Mouse (Mus musculus) embryonic facial prominence, embryonic 10.5 days (tissue): ENCODE data around the gene Ctsm. TPM values are rescaled to one million over a fixed set of nuclear protein-coding genes. Genes with fewer than 3 reads are reported as not detected.
"Not testable (repeated sequence)": the region's sequence is repeated elsewhere in the genome, so short reads cannot be mapped to it uniquely, and the experiment has no call there.

Source experiments
- DNase-seq: peaks from one replicate; pipeline ENCODE4 v3.0.0-alpha.2; 2017; ENCODE audit warnings: low spot score
- H3K27ac ChIP-seq: fragments of 300-500 bp; sonication (generic); replicated peaks from 2 replicates; pipeline ENCODE4 v1.5.1; 2016; ENCODE audit warnings: mild to moderate bottlenecking
- H3K27me3 ChIP-seq: fragments of 300-500 bp; sonication (generic); replicated peaks from 2 replicates; pipeline ENCODE4 v1.6.1; 2016; ENCODE audit warnings: low read depth, mild to moderate bottlenecking; ENCODE audit not compliant: poor library complexity, severe bottlenecking
- H3K36me3 ChIP-seq: fragments of 300-500 bp; sonication (generic); replicated peaks from 2 replicates; pipeline ENCODE4 v1.6.1; 2016; ENCODE audit warnings: mild to moderate bottlenecking, moderate library complexity
- H3K4me1 ChIP-seq: fragments of 300-500 bp; sonication (generic); 2 replicates; pipeline ENCODE4 v1.6.1; 2016
- H3K4me3 ChIP-seq: fragments of 300-500 bp; sonication (generic); 2 replicates; pipeline ENCODE4 v1.5.1; 2016; ENCODE audit warnings: mild to moderate bottlenecking, moderate library complexity
- H3K9me3 ChIP-seq: fragments of 300-500 bp; sonication (generic); 2 replicates; pipeline ENCODE4 v1.6.1; 2016; ENCODE audit warnings: mild to moderate bottlenecking
- WGBS: fragments of 180-500 bp; shearing (Covaris S2); methylation state at CpG from one replicate; pipeline ENCODE4 v1.1.7; 2016; 5-methylcytosine and 5-hydroxymethylcytosine counted together
- polyA plus RNA-seq: library from polyadenylated mRNA; unstranded; fragments of >200 nt; fragmentation: Nextera tagmentation; extraction: Ambion mirVana; gene quantifications from 2 replicates; pipeline ENCODE4 v1.2.1, GENCODE M21; 2016

Ctsm gene
- not detected in 2 replicates for polyA plus RNA-seq

GRCm38 (mm10) chr13:61541631-61542030, at the start of gene Ctsm:
Gene Ctsm, minus strand, starts transcription at chr13:61541839.
- no peaks in the 10 kb centered on the region for H3K27me3 ChIP-seq
- no peak within 1 kb of the TSS for H3K4me3 ChIP-seq
- H3K4me1 ChIP-seq, result no peaks in the 10 kb centered on the region
- H3K27ac ChIP-seq, result no peak within 1 kb of the TSS
- H3K9me3 ChIP-seq, result peaks cover 37% of the 10 kb centered on the region
- DNase-seq, result no peak
- no peaks in the 10 kb centered on the region for H3K36me3 ChIP-seq
- 81% methylated on average over 4 of the region's 4 CpGs for WGBS

- Histone ChIP-seq H3K27ac (no peak within 1 kb of the TSS), H3K4me1 (no peaks in the 10 kb centered on the region), H3K36me3 (no peaks in the 10 kb centered on the region), H3K4me3 (no peak within 1 kb of the TSS), H3K9me3 (peaks cover 50% of the 10 kb centered on the region), H3K27me3 (no peaks in the 10 kb centered on the region)
- DNase-seq, result no peak
Observed at GRCm38 (mm10) chr13:61570027-61570426, 28.4 kb upstream of the Ctsm start, which contains the start of gene Cts3. Gene Cts3, minus strand, starts transcription at chr13:61570127.

- peaks cover 39% of the 10 kb centered on the region for H3K9me3 ChIP-seq
Observed at GRCm38 (mm10) chr13:61568074-61568473, 26.4 kb upstream of the Ctsm start, which contains the start of gene Gm49352. Gene Gm49352, minus strand, starts transcription at chr13:61568174.

More at GRCm38 (mm10) chr13:61568074-61568473, 26.4 kb upstream of the Ctsm start, which contains the start of gene Gm49352:
- not testable (repeated sequence) for DNase-seq, H3K36me3 ChIP-seq, H3K4me1 ChIP-seq, H3K27me3 ChIP-seq, H3K4me3 ChIP-seq, H3K27ac ChIP-seq
- 41% methylated on average over 1 of the region's 1 CpGs for WGBS

Other genes starting within 250 kb of the Ctsm start
- gene Cts7, start 183.6 kb downstream of the Ctsm start, polyA plus RNA-seq, result not detected in 2 replicates
- gene Gm49352, start 26.3 kb upstream of the Ctsm start, polyA plus RNA-seq, result not detected in 2 replicates
- not detected in 2 replicates for gene Cts3, start 28.3 kb upstream of the Ctsm start, polyA plus RNA-seq